Mouse (Mus musculus) B cell, adult 2 months (primary cell): Measurements from ENCODE around the gene Bcap31.

Experiments used
- DNase-seq, 2 experiments: peaks; one replicate each; pipeline ENCODE4 v3.0.0; 2022

Bcap31 gene

GRCm38 (mm10) chrX:73676668-73677067 lies 39.3 kb downstream of the Bcap31 start:
- DNase-seq = no peak

- DNase-seq = no peak
Measured at GRCm38 (mm10) chrX:73675231-73675630, 40.7 kb downstream of the Bcap31 start.

GRCm38 (mm10) chrX:73673968-73674661 lies 41.9 kb downstream of the Bcap31 start:
- DNase-seq = no peak

- no peak for DNase-seq
Measured at GRCm38 (mm10) chrX:73673619-73673967, 42.4 kb downstream of the Bcap31 start.

- peak; percentile 22 to 40 for DNase-seq
Measured at GRCm38 (mm10) chrX:73672879-73673618, 42.9 kb downstream of the Bcap31 start, which contains the start of gene Slc6a8. Slc6a8 (plus strand) TSS chrX:73673150.

GRCm38 (mm10) chrX:73672031-73672431 lies 43.9 kb downstream of the Bcap31 start:
- DNase-seq = peak; percentile 69 to 76

- DNase-seq = no peak
Measured at GRCm38 (mm10) chrX:73663143-73663542, 52.8 kb downstream of the Bcap31 start.

- no peak for DNase-seq
Measured at GRCm38 (mm10) chrX:73660284-73660665, 55.7 kb downstream of the Bcap31 start.

- no peak for DNase-seq
Measured at GRCm38 (mm10) chrX:73659575-73660283, 56.2 kb downstream of the Bcap31 start, which contains the start of gene Pnck. Pnck (minus strand) TSS chrX:73660117.

- no peak for DNase-seq
Measured at GRCm38 (mm10) chrX:73658936-73659574, 56.9 kb downstream of the Bcap31 start.

GRCm38 (mm10) chrX:73658391-73658790 lies 57.6 kb downstream of the Bcap31 start:
- DNase-seq = no peak

- DNase-seq = peak; percentile 40 to 45
Measured at GRCm38 (mm10) chrX:73655529-73655928, 60.4 kb downstream of the Bcap31 start.

- peak; percentile 43 to 76 for DNase-seq
Measured at GRCm38 (mm10) chrX:73654177-73654576, 61.8 kb downstream of the Bcap31 start.

- no peak for DNase-seq
Measured at GRCm38 (mm10) chrX:73653392-73653791, 62.6 kb downstream of the Bcap31 start.

- no peak for DNase-seq
Measured at GRCm38 (mm10) chrX:73650869-73651268, 65.1 kb downstream of the Bcap31 start.

- DNase-seq = no peak
Measured at GRCm38 (mm10) chrX:73645121-73645520, 70.9 kb downstream of the Bcap31 start.

GRCm38 (mm10) chrX:73639901-73640469 lies 76.0 kb downstream of the Bcap31 start:
- no peak for DNase-seq

GRCm38 (mm10) chrX:73639255-73639675 lies 76.7 kb downstream of the Bcap31 start, which contains the start of gene Dusp9:
Dusp9 (plus strand) TSS chrX:73639419.
- DNase-seq = no peak

GRCm38 (mm10) chrX:73637415-73637814 lies 78.6 kb downstream of the Bcap31 start:
- no peak for DNase-seq
